Mouse (Mus musculus) kidney, adult 2 months (tissue): ENCODE measurements around the gene Kcna2.

Experiments
- CTCF ChIP-seq: fragments of 200-500 bp; conservative IDR thresholded peaks from 2 replicates; pipeline ENCODE4 v1.5.1; 2011; ENCODE audit warnings: low read depth, mild to moderate bottlenecking, control low read depth, low read length, moderate library complexity, mixed read lengths; ENCODE audit not compliant: insufficient read depth, insufficient read length
- POLR2A ChIP-seq: fragments of 200-500 bp; IDR thresholded peaks from one replicate; pipeline ENCODE4 v1.6.1; 2011; ENCODE audit warnings: low read depth, low read length, control low read depth

GRCm38 (mm10) chr3:107096269-107096731 lies 4.6 kb upstream of the Kcna2 start:
- TF ChIP-seq POLR2A (no peak), CTCF (no peak)
